Mouse (Mus musculus): ENCODE measurements around the gene V1rd19. TPM values are rescaled to one million over a fixed set of nuclear protein-coding genes. Genes with fewer than 3 reads are reported as not detected.
"Not testable (repeated sequence)": the region's sequence is repeated elsewhere in the genome, so short reads cannot be mapped to it uniquely, and the experiment has no call there.

V1rd19 gene
- not detected in 2 replicates for polyA plus RNA-seq (2015; fragmentation: Nextera tagmentation; extraction: Ambion mirVana)

DNA sequence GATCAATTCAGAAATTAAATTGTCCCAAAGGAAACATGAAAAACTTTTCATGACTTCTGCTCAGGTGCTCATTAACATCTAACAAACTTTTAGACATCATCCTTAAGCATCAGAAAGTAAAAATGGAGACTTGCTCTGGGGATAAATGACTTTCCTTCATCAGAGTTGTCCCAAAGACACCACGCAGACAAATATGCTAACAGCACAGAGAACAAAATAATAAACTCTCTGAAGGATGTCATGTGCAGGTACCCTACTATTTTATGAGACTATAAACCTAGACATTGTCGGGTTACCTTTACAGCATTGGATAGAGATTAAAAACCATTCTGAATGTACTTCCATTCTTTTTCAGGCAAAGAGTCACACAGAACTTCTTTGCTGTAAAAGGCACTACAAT lies at the start of gene V1rd19:
Gene V1rd19, plus strand, starts transcription at position 301 of the 400 bp plus-strand sequence.
- Histone ChIP-seq H3K4me3 (no peak within 1 kb of the TSS), H3K36me3 (replicated peaks) (no peaks in the 10 kb centered on the region), H3K9me3 (peaks cover 11% of the 10 kb centered on the region; the same call in 1 of the 2 replicates), H3K4me2 (no peak within 1 kb of the TSS), H3K9ac (no peak within 1 kb of the TSS), H3K27ac (no peak within 1 kb of the TSS), H3K27me3 (replicated peaks) (no peaks in the 10 kb centered on the region), H3K4me1 (no peaks in the 10 kb centered on the region)
- ATAC-seq (replicated peaks) = no peak
- 67% methylated on average over 2 of the region's 2 CpGs for WGBS

DNA sequence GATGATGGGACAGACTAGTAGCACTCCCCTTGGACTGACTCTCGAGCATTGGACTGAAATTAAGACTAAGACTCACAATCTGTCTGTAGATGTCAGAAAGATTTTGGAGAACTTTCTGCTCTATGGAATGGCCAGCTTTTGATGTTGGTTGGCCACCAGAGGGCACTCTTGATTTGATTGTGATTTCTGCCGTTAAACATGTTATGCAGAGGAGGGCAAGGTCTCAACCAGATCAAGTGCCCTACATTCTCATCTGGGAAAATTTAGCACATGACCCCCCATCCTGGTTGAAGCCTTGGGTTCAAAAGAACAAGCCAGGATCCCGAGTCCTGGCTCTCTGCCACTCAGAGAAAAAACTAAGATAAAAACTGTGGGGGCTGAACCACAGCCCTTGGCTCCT lies 33.4 kb upstream of the V1rd19 start:
- peaks cover 20% of the 10 kb centered on the region for H3K9me3 ChIP-seq
- not testable (repeated sequence) for H3K9ac ChIP-seq; H3K4me1 ChIP-seq; H3K36me3 ChIP-seq (replicated peaks); ATAC-seq (replicated peaks); H3K4me2 ChIP-seq; H3K27me3 ChIP-seq (replicated peaks); H3K27ac ChIP-seq; H3K4me3 ChIP-seq
- 46% methylated on average over 3 of the region's 3 CpGs for WGBS

DNA sequence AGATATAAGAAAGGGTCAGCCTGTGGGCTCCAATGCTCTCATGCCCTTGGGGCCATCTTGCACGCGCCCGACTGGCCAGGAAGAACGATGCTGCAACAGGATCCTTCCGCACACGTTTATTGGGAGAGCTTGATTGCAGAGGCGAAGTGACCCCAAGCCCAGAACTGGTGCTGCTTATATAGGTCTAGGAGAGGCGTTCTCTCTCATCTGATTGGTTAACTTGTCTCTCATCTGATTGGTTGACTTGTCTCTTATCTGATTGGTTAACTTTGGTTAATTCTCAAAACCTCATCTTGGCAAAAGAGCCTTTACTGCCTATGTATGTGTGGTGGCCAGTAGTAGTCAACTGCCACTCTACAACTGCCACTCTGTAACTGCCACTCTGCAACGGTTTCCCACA lies 27.2 kb upstream of the V1rd19 start, which contains the start of gene Vmn1r181:
Gene Vmn1r181, plus strand, starts transcription at position 301 of the 400 bp plus-strand sequence.
- H3K27me3 ChIP-seq (replicated peaks); H3K9ac ChIP-seq; H3K4me1 ChIP-seq; H3K36me3 ChIP-seq (replicated peaks); H3K27ac ChIP-seq; ATAC-seq (replicated peaks); H3K4me2 ChIP-seq; H3K4me3 ChIP-seq: not testable (repeated sequence)
- peaks cover 34% of the 10 kb centered on the region for H3K9me3 ChIP-seq
- 88% methylated on average over 9 of the region's 9 CpGs for WGBS

DNA sequence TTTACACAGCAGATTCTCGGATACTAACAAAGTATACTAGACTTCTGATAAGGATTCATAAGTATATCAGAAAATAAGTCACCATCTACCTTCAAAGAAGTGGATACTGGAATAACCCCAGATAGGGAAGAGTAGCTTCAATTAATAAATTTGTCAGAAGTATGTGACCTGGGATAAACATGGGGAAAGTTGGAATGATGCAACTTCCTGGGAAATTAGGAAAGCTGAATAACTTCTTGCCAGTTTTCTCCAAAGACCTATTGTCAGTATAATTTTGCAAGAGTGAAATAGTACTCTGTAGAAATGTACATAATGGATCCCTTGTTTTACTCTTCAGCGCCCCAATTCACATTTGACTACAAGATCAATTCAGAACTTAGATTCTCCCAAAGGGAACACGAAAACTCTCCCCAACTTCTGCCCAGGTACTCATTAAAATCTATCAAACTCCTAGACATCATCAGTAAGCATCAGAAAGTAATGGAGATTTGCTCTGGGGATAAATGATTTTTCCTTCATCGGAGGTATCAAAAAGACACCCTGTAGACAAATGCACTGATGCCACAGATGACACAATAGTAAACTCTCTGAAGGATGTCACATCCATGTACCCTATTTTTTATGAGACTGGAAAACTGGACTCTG lies 51.3 kb downstream of the V1rd19 start, which contains the start of gene Vmn1r183:
Gene Vmn1r183, plus strand, starts transcription at position 595 of the 645 bp plus-strand sequence.
- no peak within 1 kb of the TSS for H3K27ac ChIP-seq
- H3K36me3 ChIP-seq (replicated peaks) = no peaks in the 10 kb centered on the region
- no peaks in the 10 kb centered on the region for H3K4me1 ChIP-seq
- no peak for ATAC-seq (replicated peaks)
- H3K4me3 ChIP-seq = no peak within 1 kb of the TSS
- H3K9me3 ChIP-seq = no peaks in the 10 kb centered on the region
- WGBS = 80% methylated on average over 4 of the region's 4 CpGs
- no peak within 1 kb of the TSS for H3K9ac ChIP-seq
- H3K4me2 ChIP-seq = no peak within 1 kb of the TSS
- no peaks in the 10 kb centered on the region for H3K27me3 ChIP-seq (replicated peaks)

Other genes starting within 250 kb of the V1rd19 start
- not detected in 2 replicates for gene Vmn1r174, start 249.4 kb upstream of the V1rd19 start, polyA plus RNA-seq (2015; fragmentation: Nextera tagmentation; extraction: Ambion mirVana)
- not detected in 2 replicates for gene Vmn1r175, start 191.0 kb upstream of the V1rd19 start, polyA plus RNA-seq (2015; fragmentation: Nextera tagmentation; extraction: Ambion mirVana)
- not detected in 2 replicates for gene Vmn1r176, start 164.3 kb upstream of the V1rd19 start, polyA plus RNA-seq (2015; fragmentation: Nextera tagmentation; extraction: Ambion mirVana)
- not detected in 2 replicates for gene Vmn1r177, start 135.2 kb upstream of the V1rd19 start, polyA plus RNA-seq (2015; fragmentation: Nextera tagmentation; extraction: Ambion mirVana)
- gene Vmn1r178, start 109.7 kb upstream of the V1rd19 start, polyA plus RNA-seq (2015; fragmentation: Nextera tagmentation; extraction: Ambion mirVana) = not detected in 2 replicates
- gene Vmn1r179, start 74.7 kb upstream of the V1rd19 start, polyA plus RNA-seq (2015; fragmentation: Nextera tagmentation; extraction: Ambion mirVana) = not detected in 2 replicates
- gene Vmn1r180, start 51.1 kb upstream of the V1rd19 start, polyA plus RNA-seq (2015; fragmentation: Nextera tagmentation; extraction: Ambion mirVana) = not detected in 2 replicates
- not detected in 2 replicates for gene Vmn1r181, start 27.1 kb upstream of the V1rd19 start, polyA plus RNA-seq (2015; fragmentation: Nextera tagmentation; extraction: Ambion mirVana)
- 0.01 TPM in 1 of 2 replicates, not detected in the other for gene Vmn1r183, start 51.6 kb downstream of the V1rd19 start, polyA plus RNA-seq (2015; fragmentation: Nextera tagmentation; extraction: Ambion mirVana)
- gene Zfp180, start 80.2 kb downstream of the V1rd19 start, polyA plus RNA-seq (2015; fragmentation: Nextera tagmentation; extraction: Ambion mirVana) = 40.1 and 44.1 TPM in 2 replicates
- gene Zfp112, start 110.6 kb downstream of the V1rd19 start, polyA plus RNA-seq (2015; fragmentation: Nextera tagmentation; extraction: Ambion mirVana) = 11.3 TPM in 2 replicates
- gene Zfp235, start 132.5 kb downstream of the V1rd19 start, polyA plus RNA-seq (2015; fragmentation: Nextera tagmentation; extraction: Ambion mirVana) = 26.1 and 26.3 TPM in 2 replicates
- 5.6 and 5.7 TPM in 2 replicates for gene Zfp114, start 173.4 kb downstream of the V1rd19 start, polyA plus RNA-seq (2015; fragmentation: Nextera tagmentation; extraction: Ambion mirVana)
- 5.4 and 6.9 TPM in 2 replicates for gene Zfp111, start 209.8 kb downstream of the V1rd19 start, polyA plus RNA-seq (2015; fragmentation: Nextera tagmentation; extraction: Ambion mirVana)
- gene Zfp109, start 235.9 kb downstream of the V1rd19 start, polyA plus RNA-seq (2015; fragmentation: Nextera tagmentation; extraction: Ambion mirVana) = 5.2 and 5.9 TPM in 2 replicates